Mouse (Mus musculus) midbrain, embryonic 11.5 days (tissue): ENCODE measurements around the gene Limd1. TPM values are rescaled to one million over a fixed set of nuclear protein-coding genes. Genes with fewer than 3 reads are reported as not detected.
"Not testable (repeated sequence)": the region's sequence is repeated elsewhere in the genome, so short reads cannot be mapped to it uniquely, and the experiment has no call there.

ENCODE experiments used
- ATAC-seq: fragments of 200-750 bp; cut with Nextera tagmentation; 2 replicates; pipeline ENCODE4 v1.8.0; 2017; ENCODE audit warnings: moderate TSS enrichment, moderate library complexity; ENCODE audit not compliant: low FRiP score
- DNase-seq: peaks from one replicate; pipeline ENCODE4 v3.0.0; 2015; ENCODE audit warnings: low spot score; ENCODE audit errors: missing footprints
- H3K27ac ChIP-seq: fragments of 300-500 bp; sonication (generic); 2 replicates; pipeline ENCODE4 v1.5.1; 2014; ENCODE audit warnings: low read depth, low read length
- H3K27me3 ChIP-seq: fragments of 300-500 bp; sonication (generic); 2 replicates; pipeline ENCODE4 v1.6.1; 2014; ENCODE audit warnings: mild to moderate bottlenecking, low read length, moderate library complexity, mixed read lengths; ENCODE audit not compliant: control insufficient read depth, insufficient read depth
- H3K36me3 ChIP-seq: fragments of 300-500 bp; sonication (generic); 2 replicates; pipeline ENCODE4 v1.6.1; 2014; ENCODE audit warnings: mild to moderate bottlenecking, low read length, moderate library complexity, mixed read lengths; ENCODE audit not compliant: control insufficient read depth, insufficient read depth
- H3K4me1 ChIP-seq: fragments of 300-500 bp; sonication (generic); 2 replicates; pipeline ENCODE4 v1.6.1; 2014; ENCODE audit warnings: low read length; ENCODE audit not compliant: control insufficient read depth, insufficient read depth
- H3K4me2 ChIP-seq: fragments of 300-500 bp; sonication (generic); 2 replicates; pipeline ENCODE4 v1.6.1; 2014; ENCODE audit warnings: mild to moderate bottlenecking, moderate library complexity
- H3K4me3 ChIP-seq: fragments of 300-500 bp; sonication (generic); 2 replicates; pipeline ENCODE4 v1.5.1; 2014; ENCODE audit warnings: low read depth, low read length
- H3K9ac ChIP-seq: fragments of 300-500 bp; sonication (generic); 2 replicates; pipeline ENCODE4 v1.6.1; 2014; ENCODE audit warnings: low read length
- H3K9me3 ChIP-seq: fragments of 300-500 bp; sonication (generic); 2 replicates; pipeline ENCODE4 v1.6.1; 2016; ENCODE audit warnings: low read length; ENCODE audit not compliant: control insufficient read depth
- WGBS: fragments of 180-500 bp; shearing (Covaris S2); extraction: QIAGEN DNeasy Blood & Tissue Kit; methylation state at CpG from one replicate; pipeline ENCODE4 v1.1.7; 2014; 5-methylcytosine and 5-hydroxymethylcytosine counted together
- polyA plus RNA-seq: library from polyadenylated mRNA; unstranded; fragments of >200 nt; fragmentation: Nextera tagmentation; extraction: Ambion mirVana; gene quantifications from 2 replicates; pipeline ENCODE4 v1.2.1, GENCODE M21; 2014

Limd1 gene
- 43.3 and 46.4 TPM in 2 replicates for polyA plus RNA-seq

- Histone ChIP-seq H3K4me2 (peak within 1 kb of the TSS; percentile 87), H3K4me3 (peak within 1 kb of the TSS; percentile 65), H3K9me3 (no peaks in the 10 kb centered on the region), H3K27me3 (no peaks in the 10 kb centered on the region), H3K36me3 (peaks cover 2% of the 10 kb centered on the region; the same call in 1 of the 2 replicates), H3K4me1 (peaks cover 27% of the 10 kb centered on the region), H3K27ac (peak within 1 kb of the TSS; percentile 44; the same call in 1 of the 2 replicates), H3K9ac (peak within 1 kb of the TSS; percentile 85)
- WGBS = under 1% methylated on average over 38 of the region's 57 CpGs
- peak; percentile 91 for ATAC-seq
- DNase-seq = peak; percentile 96
Measured at GRCm38 (mm10) chr9:123478586-123479195, at the start of gene Limd1. Gene Limd1, plus strand, starts transcription at chr9:123478706.

GRCm38 (mm10) chr9:123429863-123430262 is 48.6 kb upstream of the Limd1 start:
- no peak overlapping the region for H3K4me2 ChIP-seq
- no peak for ATAC-seq
- DNase-seq = no peak
- H3K9ac ChIP-seq = no peak overlapping the region
- H3K27ac ChIP-seq = no peak overlapping the region
- no peak overlapping the region for H3K4me3 ChIP-seq
- no peaks in the 10 kb centered on the region for H3K9me3 ChIP-seq
- H3K27me3 ChIP-seq = no peaks in the 10 kb centered on the region
- H3K4me1 ChIP-seq = no peaks in the 10 kb centered on the region
- no peaks in the 10 kb centered on the region for H3K36me3 ChIP-seq
- 90% methylated on average over 4 of the region's 4 CpGs for WGBS

GRCm38 (mm10) chr9:123430973-123431372 is 47.5 kb upstream of the Limd1 start:
- no peak overlapping the region for H3K4me3 ChIP-seq
- H3K9ac ChIP-seq = no peak overlapping the region
- no peaks in the 10 kb centered on the region for H3K9me3 ChIP-seq
- H3K4me1 ChIP-seq = no peaks in the 10 kb centered on the region
- H3K36me3 ChIP-seq = no peaks in the 10 kb centered on the region
- no peaks in the 10 kb centered on the region for H3K27me3 ChIP-seq
- no peak overlapping the region for H3K4me2 ChIP-seq
- H3K27ac ChIP-seq = no peak overlapping the region
- ATAC-seq = no peak
- no peak for DNase-seq

- ATAC-seq (no peak), DNase-seq (no peak)
- Histone ChIP-seq H3K36me3 (no peaks in the 10 kb centered on the region; the same call in 1 of the 2 replicates), H3K4me1 (no peaks in the 10 kb centered on the region), H3K9ac (no peak overlapping the region), H3K27me3 (no peaks in the 10 kb centered on the region), H3K9me3 (no peaks in the 10 kb centered on the region), H3K4me3 (no peak overlapping the region), H3K27ac (no peak overlapping the region), H3K4me2 (no peak overlapping the region)
- WGBS = 79% methylated on average over 2 of the region's 2 CpGs
Measured at GRCm38 (mm10) chr9:123438223-123438622, 40.3 kb upstream of the Limd1 start.

- Histone ChIP-seq H3K9ac (no peak overlapping the region), H3K27me3 (no peaks in the 10 kb centered on the region), H3K36me3 (no peaks in the 10 kb centered on the region; the same call in 1 of the 2 replicates), H3K4me3 (no peak overlapping the region), H3K27ac (no peak overlapping the region), H3K4me1 (no peaks in the 10 kb centered on the region), H3K9me3 (no peaks in the 10 kb centered on the region), H3K4me2 (no peak overlapping the region)
- ATAC-seq (0 out of 2 replicates have a peak, but pooled peaks have one; percentile 24), DNase-seq (peak; percentile 85)
- 33% methylated on average over 5 of the region's 5 CpGs for WGBS
Measured at GRCm38 (mm10) chr9:123440230-123441058, 38.1 kb upstream of the Limd1 start.

GRCm38 (mm10) chr9:123447101-123447500 is 31.4 kb upstream of the Limd1 start:
- not testable (repeated sequence) for H3K4me1 ChIP-seq, H3K9me3 ChIP-seq, H3K4me3 ChIP-seq, H3K4me2 ChIP-seq, H3K9ac ChIP-seq, H3K36me3 ChIP-seq, H3K27ac ChIP-seq, ATAC-seq, H3K27me3 ChIP-seq, DNase-seq
- WGBS = 96% methylated on average over 2 of the region's 3 CpGs

- no peak overlapping the region for H3K9ac ChIP-seq
- no peaks in the 10 kb centered on the region for H3K27me3 ChIP-seq
- H3K27ac ChIP-seq = no peak overlapping the region
- no peak overlapping the region for H3K4me2 ChIP-seq
- ATAC-seq (no peak), DNase-seq (no peak)
- H3K36me3 ChIP-seq = no peaks in the 10 kb centered on the region
- no peaks in the 10 kb centered on the region for H3K9me3 ChIP-seq
- no peaks in the 10 kb centered on the region for H3K4me1 ChIP-seq
- no peak overlapping the region for H3K4me3 ChIP-seq
Measured at GRCm38 (mm10) chr9:123448594-123448993, 29.9 kb upstream of the Limd1 start.

- Histone ChIP-seq H3K9me3 (no peaks in the 10 kb centered on the region), H3K4me2 (no peak overlapping the region), H3K4me1 (no peaks in the 10 kb centered on the region), H3K9ac (no peak overlapping the region), H3K36me3 (no peaks in the 10 kb centered on the region), H3K27ac (no peak overlapping the region), H3K4me3 (no peak overlapping the region), H3K27me3 (no peaks in the 10 kb centered on the region)
- peak; percentile 92 for DNase-seq
- WGBS = 53% methylated on average over 2 of the region's 2 CpGs
- ATAC-seq = no peak
Measured at GRCm38 (mm10) chr9:123450174-123450573, 28.3 kb upstream of the Limd1 start.

- WGBS = 81% methylated on average over 3 of the region's 3 CpGs
- ATAC-seq = no peak
- H3K36me3 ChIP-seq = no peaks in the 10 kb centered on the region
Measured at GRCm38 (mm10) chr9:123451772-123452171, 26.7 kb upstream of the Limd1 start.

More at GRCm38 (mm10) chr9:123451772-123452171, 26.7 kb upstream of the Limd1 start:
- H3K4me1 ChIP-seq = no peaks in the 10 kb centered on the region
- no peaks in the 10 kb centered on the region for H3K27me3 ChIP-seq
- no peaks in the 10 kb centered on the region for H3K9me3 ChIP-seq
- H3K9ac ChIP-seq = no peak overlapping the region
- DNase-seq = no peak
- no peak overlapping the region for H3K27ac ChIP-seq
- H3K4me2 ChIP-seq = no peak overlapping the region
- no peak overlapping the region for H3K4me3 ChIP-seq
